Mouse (Mus musculus) bone marrow macrophage, adult 2 months (primary cell): ENCODE results near the gene Nav2.

Source experiments
- CTCF ChIP-seq: IDR thresholded peaks from 2 replicates; pipeline ENCODE4 v1.5.1; 2012; ENCODE audit warnings: low read depth, mild to moderate bottlenecking, low read length, moderate library complexity
- POLR2A ChIP-seq: IDR thresholded peaks from 2 replicates; pipeline ENCODE4 v1.6.1; 2012; ENCODE audit warnings: mild to moderate bottlenecking, low read depth, low read length, borderline replicate concordance

GRCm38 (mm10) chr7:48877786-48878390 is 30.6 kb upstream of the Nav2 start:
- TF ChIP-seq CTCF (no peak), POLR2A (no peak)
